Mouse (Mus musculus) spleen, adult 2 months (tissue): ENCODE measurements around the gene Fas. TPM values are rescaled to one million over a fixed set of nuclear protein-coding genes. Genes with fewer than 3 reads are reported as not detected.

ENCODE experiments used
- DNase-seq, 2 experiments: peaks; one replicate each; pipeline versions ENCODE4 v3.0.0 to v3.0.0-alpha.2; 2012 to 2021; ENCODE audit warnings: low spot score in 2 of 2, low read depth in 1 of 2
- H3K27ac ChIP-seq: fragments of 200-500 bp; 2 replicates; pipeline ENCODE4 v1.5.1; 2012; ENCODE audit warnings: low read length, inconsistent platforms; ENCODE audit not compliant: insufficient read depth
- H3K27me3 ChIP-seq: fragments of 200-500 bp; 2 replicates; pipeline ENCODE4 v1.6.1; 2012; ENCODE audit warnings: mild to moderate bottlenecking, moderate library complexity, low read length, inconsistent platforms; ENCODE audit not compliant: control insufficient read depth, insufficient read depth
- H3K36me3 ChIP-seq: fragments of 200-500 bp; 2 replicates; pipeline ENCODE4 v1.6.1; 2012; ENCODE audit warnings: mild to moderate bottlenecking, low read length, inconsistent platforms; ENCODE audit not compliant: control insufficient read depth, insufficient read depth
- H3K4me1 ChIP-seq: fragments of 200-500 bp; 2 replicates; pipeline ENCODE4 v1.6.1; 2011; ENCODE audit warnings: inconsistent platforms; ENCODE audit not compliant: control insufficient read depth, insufficient read depth, insufficient read length
- H3K4me3 ChIP-seq: fragments of 200-500 bp; 2 replicates; pipeline ENCODE4 v1.5.1; 2011; ENCODE audit warnings: mild to moderate bottlenecking, inconsistent platforms; ENCODE audit not compliant: insufficient read depth, insufficient read length; ENCODE audit errors: extremely low read depth
- CTCF ChIP-seq: fragments of 200-500 bp; IDR thresholded peaks from 2 replicates; pipeline ENCODE4 v1.5.1; 2011; ENCODE audit warnings: mild to moderate bottlenecking, inconsistent platforms; ENCODE audit not compliant: insufficient read depth, insufficient read length, insufficient replicate concordance; ENCODE audit errors: extremely low read depth
- POLR2A ChIP-seq: fragments of 200-500 bp; IDR thresholded peaks from 2 replicates; pipeline ENCODE4 v1.6.1; 2011; ENCODE audit warnings: low read depth, low read length, inconsistent platforms
- WGBS: fragments of 180-500 bp; shearing (Covaris S2); methylation state at CpG from one replicate; pipeline ENCODE4 v1.1.7; 2018; 5-methylcytosine and 5-hydroxymethylcytosine counted together
- polyA plus RNA-seq: library from polyadenylated mRNA; depleted of rRNA; stranded (reverse); fragments of >200 nt; gene quantifications from 2 replicates; pipeline ENCODE4 v1.2.3, GENCODE M21; 2012

The Fas gene
- polyA plus RNA-seq, 1 experiment: 1.1 TPM

- Histone ChIP-seq H3K27me3 (no peaks in the 10 kb centered on the region), H3K4me1 (peaks cover 19% of the 10 kb centered on the region), H3K36me3 (no peaks in the 10 kb centered on the region), H3K4me3 (peak overlapping the region; percentile 90), H3K27ac (no peak overlapping the region)
- DNase-seq: no peak
- TF ChIP-seq POLR2A (no peak), CTCF (no peak)
- 42% methylated on average over 8 of the region's 8 CpGs for WGBS
These were observed 913 bp downstream of the Fas start for GRCm38 (mm10) chr19:34291379-34291778.

GRCm38 (mm10) chr19:34291956-34292355, 1.5 kb downstream of the Fas start:
- WGBS: 69% methylated on average over 5 of the region's 5 CpGs
- no peaks in the 10 kb centered on the region for H3K27me3 ChIP-seq
- peaks cover 15% of the 10 kb centered on the region for H3K4me1 ChIP-seq
- no peak for TF ChIP-seq POLR2A
- TF ChIP-seq CTCF: no peak
- H3K36me3 ChIP-seq: 0 out of 2 replicates have a peak, but pooled peaks cover 1% of the 10 kb centered on the region
- DNase-seq: no peak
- H3K4me3 ChIP-seq: no peak overlapping the region
- H3K27ac ChIP-seq: no peak overlapping the region

GRCm38 (mm10) chr19:34292701-34293100, 2.2 kb downstream of the Fas start:
- H3K27ac ChIP-seq: no peak overlapping the region
- 77% methylated on average over 2 of the region's 2 CpGs for WGBS
- DNase-seq: no peak
- H3K36me3 ChIP-seq: 0 out of 2 replicates have a peak, but pooled peaks cover 1% of the 10 kb centered on the region
- TF ChIP-seq POLR2A: no peak
- no peak for TF ChIP-seq CTCF
- no peaks in the 10 kb centered on the region for H3K27me3 ChIP-seq
- H3K4me1 ChIP-seq: peaks cover 14% of the 10 kb centered on the region
- no peak overlapping the region for H3K4me3 ChIP-seq

GRCm38 (mm10) chr19:34293376-34293947, 3.0 kb downstream of the Fas start:
- no peak overlapping the region for H3K4me3 ChIP-seq
- H3K4me1 ChIP-seq: peaks cover 9% of the 10 kb centered on the region; the same call in 1 of the 2 replicates
- H3K27ac ChIP-seq: no peak overlapping the region
- WGBS: 81% methylated on average over 3 of the region's 3 CpGs
- DNase-seq: no peak
- H3K27me3 ChIP-seq: no peaks in the 10 kb centered on the region
- TF ChIP-seq POLR2A (no peak), CTCF (no peak)
- 0 out of 2 replicates have a peak, but pooled peaks cover 1% of the 10 kb centered on the region for H3K36me3 ChIP-seq

- Histone ChIP-seq H3K36me3 (0 out of 2 replicates have a peak, but pooled peaks cover 1% of the 10 kb centered on the region), H3K4me1 (no peaks in the 10 kb centered on the region; the same call in 1 of the 2 replicates), H3K4me3 (no peak overlapping the region), H3K27me3 (no peaks in the 10 kb centered on the region), H3K27ac (no peak overlapping the region)
- WGBS: 81% methylated on average over 6 of the region's 6 CpGs
- TF ChIP-seq POLR2A (no peak), CTCF (no peak)
- DNase-seq: no peak
These were observed 5.0 kb downstream of the Fas start for GRCm38 (mm10) chr19:34295442-34295841.

- H3K4me1 ChIP-seq: no peaks in the 10 kb centered on the region
- no peak for TF ChIP-seq POLR2A
- TF ChIP-seq CTCF: no peak
- no peak overlapping the region for H3K27ac ChIP-seq
- WGBS: 30% methylated on average over 1 of the region's 1 CpGs
- H3K4me3 ChIP-seq: no peak overlapping the region
- no peak for DNase-seq
- H3K27me3 ChIP-seq: no peaks in the 10 kb centered on the region
- 0 out of 2 replicates have a peak, but pooled peaks cover 1% of the 10 kb centered on the region for H3K36me3 ChIP-seq
These were observed 8.1 kb downstream of the Fas start for GRCm38 (mm10) chr19:34298531-34298930.

- WGBS: 73% methylated on average over 4 of the region's 4 CpGs
- no peak for DNase-seq
- Histone ChIP-seq H3K27ac (no peak overlapping the region), H3K36me3 (0 out of 2 replicates have a peak, but pooled peaks cover 1% of the 10 kb centered on the region), H3K4me3 (no peak overlapping the region), H3K27me3 (no peaks in the 10 kb centered on the region), H3K4me1 (no peaks in the 10 kb centered on the region)
- no peak for TF ChIP-seq CTCF
- no peak for TF ChIP-seq POLR2A
These were observed 8.8 kb downstream of the Fas start for GRCm38 (mm10) chr19:34299229-34299628.
